Mouse (Mus musculus): Measurements from ENCODE around the gene 1700020A23Rik.

The 1700020A23Rik gene

GRCm38 (mm10) chr2:130412775-130413174 is 7.7 kb downstream of the 1700020A23Rik start:
- DNase-seq, result no peak

GRCm38 (mm10) chr2:130414094-130414856 is 9.2 kb downstream of the 1700020A23Rik start:
- no peak for DNase-seq

- DNase-seq, result no peak
Observed at GRCm38 (mm10) chr2:130421781-130422620, 16.9 kb downstream of the 1700020A23Rik start.

GRCm38 (mm10) chr2:130423397-130424125 is 18.5 kb downstream of the 1700020A23Rik start:
- peak; percentile 78 for DNase-seq

- DNase-seq, result peak; percentile 93
Observed at GRCm38 (mm10) chr2:130424126-130424853, 19.2 kb downstream of the 1700020A23Rik start, which contains the start of the genes Vps16 and Pced1a. Vps16 (plus strand) TSS chr2:130424339. Pced1a (minus strand) TSS chr2:130424701.

GRCm38 (mm10) chr2:130425112-130425511 is 20.1 kb downstream of the 1700020A23Rik start:
- DNase-seq, result no peak

- no peak for DNase-seq
Observed at GRCm38 (mm10) chr2:130429851-130430250, 24.8 kb downstream of the 1700020A23Rik start.

- DNase-seq, result no peak
Observed at GRCm38 (mm10) chr2:130430484-130430883, 25.4 kb downstream of the 1700020A23Rik start.

- DNase-seq, result no peak
Observed at GRCm38 (mm10) chr2:130432157-130432556, 27.1 kb downstream of the 1700020A23Rik start.

GRCm38 (mm10) chr2:130433152-130433551 is 28.1 kb downstream of the 1700020A23Rik start:
- no peak for DNase-seq

- no peak for DNase-seq
Observed at GRCm38 (mm10) chr2:130436769-130437168, 31.7 kb downstream of the 1700020A23Rik start.

GRCm38 (mm10) chr2:130438861-130439260 is 33.8 kb downstream of the 1700020A23Rik start:
- DNase-seq, result peak; percentile 42

- DNase-seq, result no peak
Observed at GRCm38 (mm10) chr2:130439840-130440480, 34.9 kb downstream of the 1700020A23Rik start.

- no peak for DNase-seq
Observed at GRCm38 (mm10) chr2:130442162-130442561, 37.1 kb downstream of the 1700020A23Rik start.

GRCm38 (mm10) chr2:130448449-130448848 is 43.4 kb downstream of the 1700020A23Rik start:
- DNase-seq, result no peak

GRCm38 (mm10) chr2:130449021-130449793 is 44.1 kb downstream of the 1700020A23Rik start:
- DNase-seq, result no peak

- peak; percentile 89 for DNase-seq
Observed at GRCm38 (mm10) chr2:130449794-130450433, 44.9 kb downstream of the 1700020A23Rik start, which contains the start of gene Ptpra. Ptpra (plus strand) TSS chr2:130450278.

GRCm38 (mm10) chr2:130450434-130450796 is 45.4 kb downstream of the 1700020A23Rik start:
- DNase-seq, result peak; percentile 72

- DNase-seq, result no peak
Observed at GRCm38 (mm10) chr2:130451086-130451726, 46.1 kb downstream of the 1700020A23Rik start.

- no peak for DNase-seq
Observed at GRCm38 (mm10) chr2:130451727-130452090, 46.6 kb downstream of the 1700020A23Rik start.

Measured in layer of hippocampus, adult 9-11 months (tissue).